Mouse (Mus musculus) liver, adult 2 months (tissue): ENCODE results near the gene G0s2. TPM values are rescaled to one million over a fixed set of nuclear protein-coding genes. Genes with fewer than 3 reads are reported as not detected.
"Not testable (repeated sequence)": the region's sequence is repeated elsewhere in the genome, so short reads cannot be mapped to it uniquely, and the experiment has no call there.

Experiments used
- DNase-seq: peaks from one replicate; pipeline ENCODE4 v3.0.0-alpha.2; 2011; ENCODE audit warnings: low read depth, low spot score; ENCODE audit errors: extremely low read depth
- H3K27ac ChIP-seq: fragments of 200-500 bp; replicated peaks from 2 replicates; pipeline ENCODE4 v1.5.1; 2012; ENCODE audit warnings: low read depth, mild to moderate bottlenecking, control low read depth, inconsistent platforms, low read length; ENCODE audit not compliant: insufficient read depth
- H3K27me3 ChIP-seq: fragments of 200-500 bp; 2 replicates; pipeline ENCODE4 v1.6.1; 2012; ENCODE audit warnings: mild to moderate bottlenecking, moderate library complexity, low read length, inconsistent platforms; ENCODE audit not compliant: control insufficient read depth, insufficient read depth
- H3K36me3 ChIP-seq: fragments of 200-500 bp; 2 replicates; pipeline ENCODE4 v1.6.1; 2012; ENCODE audit warnings: low read length, inconsistent platforms; ENCODE audit not compliant: control insufficient read depth, insufficient read depth
- H3K4me1 ChIP-seq: fragments of 200-500 bp; 2 replicates; pipeline ENCODE4 v1.6.1; 2011; ENCODE audit warnings: low read length; ENCODE audit not compliant: control insufficient read depth, insufficient read depth
- H3K4me3 ChIP-seq: fragments of 200-500 bp; 2 replicates; pipeline ENCODE4 v1.5.1; 2011; ENCODE audit warnings: low read depth, mild to moderate bottlenecking, control low read depth, low read length, moderate library complexity; ENCODE audit not compliant: insufficient read depth
- H3K79me2 ChIP-seq: fragments of 200-500 bp; 2 replicates; pipeline ENCODE4 v1.6.1; 2012; ENCODE audit warnings: inconsistent platforms, mild to moderate bottlenecking, low read length, moderate library complexity; ENCODE audit not compliant: control insufficient read depth, insufficient read depth
- H3K9ac ChIP-seq: fragments of 200-500 bp; 2 replicates; pipeline ENCODE4 v1.6.1; 2012; ENCODE audit warnings: low read depth, mild to moderate bottlenecking, control low read depth, inconsistent platforms, low read length
- CTCF ChIP-seq: fragments of 200-500 bp; IDR thresholded peaks from 2 replicates; pipeline ENCODE4 v1.5.1; 2011; ENCODE audit warnings: low read depth, low read length, control low read depth
- POLR2A ChIP-seq: fragments of 200-500 bp; IDR thresholded peaks from 2 replicates; pipeline ENCODE4 v1.6.1; 2011; ENCODE audit warnings: low read length, control low read depth; ENCODE audit not compliant: insufficient read depth; ENCODE audit errors: extremely low read depth
- WGBS: fragments of 180-500 bp; shearing (Covaris S2); methylation state at CpG from one replicate; pipeline ENCODE4 v1.1.7; 2018; 5-methylcytosine and 5-hydroxymethylcytosine counted together
- polyA plus RNA-seq: library from polyadenylated mRNA; depleted of rRNA; stranded (reverse); fragments of >200 nt; gene quantifications from 2 replicates; pipeline ENCODE4 v1.2.3, GENCODE M21; 2012
- total RNA-seq: library from RNA; depleted of rRNA; stranded (reverse); fragments of >200 nt; gene quantifications from 2 replicates; pipeline ENCODE4 v1.2.3, GENCODE M21; 2014

The G0s2 gene
- total and polyA plus RNA-seq, 2 experiments = 106 to 179 TPM

DNA sequence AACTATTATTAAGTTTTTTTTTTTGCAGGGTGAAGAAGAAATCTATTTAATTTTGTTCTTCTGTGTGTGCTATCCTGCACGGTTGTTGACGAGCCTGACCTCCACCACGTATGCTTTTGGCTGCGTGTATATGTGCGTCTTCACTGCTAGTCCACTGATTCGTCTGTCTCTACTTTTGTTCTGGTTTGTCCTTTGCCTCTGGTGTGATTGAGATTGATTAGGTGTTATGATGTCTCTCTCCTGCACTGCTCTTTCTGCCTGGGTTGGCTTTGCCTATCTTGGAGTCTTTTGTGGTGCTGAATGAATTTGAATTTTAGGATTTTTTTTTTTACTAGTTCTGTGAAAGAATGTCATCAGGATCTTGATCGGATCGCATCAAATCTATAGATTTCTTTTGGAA lies 18.0 kb downstream of the G0s2 start:
- no peaks in the 10 kb centered on the region for H3K27me3 ChIP-seq
- no peak for DNase-seq
- H3K4me3 ChIP-seq = no peak overlapping the region
- no peak overlapping the region for H3K27ac ChIP-seq
- no peaks in the 10 kb centered on the region for H3K79me2 ChIP-seq
- TF ChIP-seq POLR2A (no peak), CTCF (no peak)
- no peaks in the 10 kb centered on the region for H3K36me3 ChIP-seq
- 53% methylated on average over 8 of the region's 8 CpGs for WGBS
- H3K4me1 ChIP-seq = no peaks in the 10 kb centered on the region
- no peak overlapping the region for H3K9ac ChIP-seq

DNA sequence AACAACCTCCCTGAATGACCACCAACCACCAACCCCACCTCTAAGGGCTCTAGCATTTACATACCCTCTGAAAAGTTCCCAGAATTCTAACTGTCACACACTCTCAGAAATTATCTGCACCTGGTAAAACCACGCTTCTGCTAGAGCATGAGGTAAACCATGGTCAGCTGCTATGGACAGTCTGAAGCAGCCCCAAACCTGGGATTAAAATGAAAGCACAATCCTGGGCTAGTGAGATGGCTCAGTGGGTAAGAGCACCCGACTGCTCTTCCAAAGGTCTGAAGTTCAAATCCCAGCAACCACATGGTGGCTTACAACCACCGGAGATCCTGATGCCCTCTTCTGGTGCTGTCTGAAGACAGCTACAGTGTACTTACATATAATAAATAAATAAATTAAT lies 19.1 kb downstream of the G0s2 start:
- not testable (repeated sequence) for H3K4me3 ChIP-seq, H3K27ac ChIP-seq, H3K9ac ChIP-seq, DNase-seq, H3K27me3 ChIP-seq, H3K36me3 ChIP-seq, H3K4me1 ChIP-seq, H3K79me2 ChIP-seq
- 60% methylated on average over 3 of the region's 3 CpGs for WGBS

DNA sequence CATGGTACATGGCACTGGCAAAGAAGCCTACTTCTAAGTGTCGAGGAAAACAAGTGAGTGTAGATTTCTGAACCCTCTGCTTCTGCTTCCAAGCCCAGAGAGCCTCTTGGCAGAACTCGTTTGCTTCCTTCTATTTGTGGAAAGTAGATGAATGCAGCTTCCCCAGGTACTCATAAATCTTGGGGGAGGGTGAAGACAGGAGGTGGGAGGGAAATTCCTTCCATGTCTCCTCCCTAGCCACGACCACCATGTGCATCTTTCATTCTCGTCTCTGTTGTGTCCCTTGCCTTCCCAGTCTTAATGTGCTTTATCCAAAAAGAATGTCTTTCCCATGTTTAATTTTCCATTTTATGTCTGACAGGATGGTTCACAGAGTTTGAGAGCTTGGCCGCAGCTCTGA lies 20.4 kb downstream of the G0s2 start:
- Histone ChIP-seq H3K27ac (no peak overlapping the region), H3K4me1 (no peaks in the 10 kb centered on the region; the same call in 1 of the 2 replicates), H3K79me2 (no peaks in the 10 kb centered on the region), H3K36me3 (no peaks in the 10 kb centered on the region), H3K9ac (no peak overlapping the region), H3K4me3 (no peak overlapping the region), H3K27me3 (no peaks in the 10 kb centered on the region)
- DNase-seq = no peak
- TF ChIP-seq CTCF (no peak), POLR2A (no peak)
- 75% methylated on average over 5 of the region's 5 CpGs for WGBS

DNA sequence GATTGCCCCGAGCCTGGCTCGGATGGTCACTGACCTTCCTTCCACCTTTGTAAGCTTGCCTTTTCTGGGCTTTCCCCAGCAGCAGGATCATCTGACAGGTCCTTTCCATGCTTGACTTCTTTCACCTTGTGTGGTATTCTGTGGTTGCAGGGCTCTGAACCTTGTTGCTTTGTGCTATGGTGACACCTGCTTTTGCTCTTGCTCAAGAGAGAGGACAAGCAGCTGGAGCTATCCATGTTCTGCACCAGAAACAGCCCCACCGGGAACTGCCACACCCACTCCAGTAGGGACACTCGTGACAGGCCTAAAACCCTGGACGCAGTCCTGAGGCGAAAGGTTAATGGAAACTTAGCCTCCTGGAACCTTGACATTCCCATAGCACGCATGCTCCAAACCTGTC lies 21.6 kb downstream of the G0s2 start:
- Histone ChIP-seq H3K27me3 (no peaks in the 10 kb centered on the region), H3K36me3 (no peaks in the 10 kb centered on the region), H3K4me1 (no peaks in the 10 kb centered on the region; the same call in 1 of the 2 replicates), H3K79me2 (no peaks in the 10 kb centered on the region), H3K4me3 (no peak overlapping the region), H3K27ac (no peak overlapping the region), H3K9ac (no peak overlapping the region)
- no peak for TF ChIP-seq POLR2A
- no peak for TF ChIP-seq CTCF
- whole genome bisulfite sequencing = 55% methylated on average over 7 of the region's 7 CpGs
- DNase-seq = peak; percentile 88

DNA sequence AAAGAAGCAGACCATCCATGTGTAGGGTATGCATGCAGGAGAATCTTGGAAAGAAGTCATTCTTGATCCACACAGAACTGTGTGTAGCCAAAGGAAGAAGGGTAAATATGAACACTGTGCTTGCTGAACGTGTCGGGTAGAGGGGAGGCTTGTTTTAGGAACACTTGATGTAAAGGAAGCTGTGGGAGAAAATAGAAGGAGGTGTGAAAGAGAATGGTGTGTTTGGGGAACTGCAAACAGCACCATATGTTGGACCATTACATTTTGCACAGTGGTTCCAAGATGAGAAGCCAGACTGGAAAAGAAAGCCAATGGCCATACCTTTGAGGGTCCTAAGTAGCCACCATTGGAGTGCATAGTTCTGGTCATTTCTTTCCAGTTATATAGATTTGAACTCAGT lies 23.0 kb downstream of the G0s2 start:
- Histone ChIP-seq H3K27ac (no peak overlapping the region), H3K36me3 (no peaks in the 10 kb centered on the region), H3K9ac (no peak overlapping the region), H3K79me2 (no peaks in the 10 kb centered on the region), H3K4me1 (no peaks in the 10 kb centered on the region; the same call in 1 of the 2 replicates), H3K4me3 (no peak overlapping the region), H3K27me3 (no peaks in the 10 kb centered on the region)
- no peak for TF ChIP-seq CTCF
- TF ChIP-seq POLR2A = no peak
- no peak for DNase-seq
- WGBS = 90% methylated on average over 2 of the region's 2 CpGs

DNA sequence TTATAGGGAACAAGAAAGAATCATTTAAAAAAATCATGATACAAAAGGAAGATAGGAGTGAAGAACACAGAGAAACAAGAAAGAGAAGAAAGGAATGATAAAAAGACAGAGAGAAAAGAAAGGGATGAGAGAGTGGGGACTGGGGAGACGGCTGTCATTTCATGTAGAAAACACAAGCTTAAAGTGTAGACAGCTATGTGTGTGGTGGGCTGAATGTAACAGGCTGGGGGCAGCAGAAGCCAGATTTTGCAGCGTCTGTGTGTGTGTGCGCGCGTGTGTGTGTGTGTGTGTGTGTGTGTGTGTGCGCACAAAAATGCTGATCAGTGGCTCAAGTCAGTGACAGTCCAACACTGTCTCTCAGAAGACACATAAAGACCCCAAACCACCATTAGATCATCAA lies 28.8 kb downstream of the G0s2 start:
- Histone ChIP-seq H3K4me3 (no peak overlapping the region), H3K79me2 (no peaks in the 10 kb centered on the region), H3K36me3 (peaks cover 6% of the 10 kb centered on the region; the same call in 1 of the 2 replicates), H3K27ac (no peak overlapping the region), H3K4me1 (peaks cover 8% of the 10 kb centered on the region; the same call in 1 of the 2 replicates), H3K27me3 (no peaks in the 10 kb centered on the region), H3K9ac (no peak overlapping the region)
- DNase-seq = no peak
- 90% methylated on average over 6 of the region's 6 CpGs for WGBS
- no peak for TF ChIP-seq POLR2A
- no peak for TF ChIP-seq CTCF
